Mouse (Mus musculus) limb, embryonic 14.5 days (tissue): ENCODE results near the gene Slc12a5. TPM values are rescaled to one million over a fixed set of nuclear protein-coding genes. Genes with fewer than 3 reads are reported as not detected.

Source experiments
- ATAC-seq: fragments of 200-750 bp; cut with Nextera tagmentation; 2 replicates; pipeline ENCODE4 v1.8.0; 2017; ENCODE audit warnings: low read depth, moderate number of reproducible peaks, moderate TSS enrichment; ENCODE audit not compliant: low FRiP score
- DNase-seq: peaks from one replicate; pipeline ENCODE4 v3.0.0-alpha.2; 2015; ENCODE audit warnings: low spot score
- H3K27ac ChIP-seq: fragments of 300-500 bp; sonication (generic); replicated peaks from 2 replicates; pipeline ENCODE4 v1.5.1; 2014; ENCODE audit warnings: low read depth, mild to moderate bottlenecking, low read length, moderate library complexity, mixed read lengths
- H3K27me3 ChIP-seq: fragments of 300-500 bp; sonication (generic); 2 replicates; pipeline ENCODE4 v1.6.1; 2014; ENCODE audit warnings: low read length, mixed read lengths; ENCODE audit not compliant: control insufficient read depth, insufficient read depth
- H3K36me3 ChIP-seq: fragments of 300-500 bp; sonication (generic); 2 replicates; pipeline ENCODE4 v1.6.1; 2014; ENCODE audit warnings: mild to moderate bottlenecking, low read length, moderate library complexity, mixed read lengths; ENCODE audit not compliant: control insufficient read depth, insufficient read depth
- H3K4me1 ChIP-seq: fragments of 300-500 bp; sonication (generic); 2 replicates; pipeline ENCODE4 v1.6.1; 2014; ENCODE audit warnings: antibody characterized with exemption, low read length, mixed read lengths; ENCODE audit not compliant: control insufficient read depth, insufficient read depth
- H3K4me2 ChIP-seq: fragments of 300-500 bp; sonication (generic); replicated peaks from 2 replicates; pipeline ENCODE4 v1.6.1; 2014; ENCODE audit warnings: low read depth, mild to moderate bottlenecking, low read length, moderate library complexity; ENCODE audit not compliant: severe bottlenecking
- H3K4me3 ChIP-seq: fragments of 300-500 bp; sonication (generic); replicated peaks from 2 replicates; pipeline ENCODE4 v1.5.1; 2014; ENCODE audit warnings: low read length
- H3K9ac ChIP-seq: fragments of 300-500 bp; sonication (generic); 2 replicates; pipeline ENCODE4 v1.6.1; 2014; ENCODE audit warnings: mild to moderate bottlenecking, low read depth, low read length, moderate library complexity; ENCODE audit not compliant: severe bottlenecking
- H3K9me3 ChIP-seq: fragments of 300-500 bp; sonication (generic); 2 replicates; pipeline ENCODE4 v1.6.1; 2016; ENCODE audit warnings: low read length; ENCODE audit not compliant: control insufficient read depth
- POLR2A ChIP-seq: fragments of 200-500 bp; IDR thresholded peaks from 2 replicates; pipeline ENCODE4 v1.8.0; 2012; ENCODE audit warnings: inconsistent platforms, mild to moderate bottlenecking, moderate library complexity, borderline replicate concordance; ENCODE audit not compliant: insufficient read depth, insufficient read length; ENCODE audit errors: extremely low read depth
- WGBS: fragments of 180-500 bp; shearing (Covaris S2); extraction: QIAGEN DNeasy Blood & Tissue Kit; methylation state at CpG from one replicate; pipeline ENCODE4 v1.1.7; 2014; 5-methylcytosine and 5-hydroxymethylcytosine counted together
- polyA plus RNA-seq, 2 experiments: library from polyadenylated mRNA; depleted of rRNA in 1 of 2; stranded (reverse) in 1 of 2; unstranded in 1 of 2; fragments of >200 nt; fragmentation: Nextera tagmentation in 1 of 2; extraction: Ambion mirVana in 1 of 2; gene quantifications; 2 replicates each; pipeline versions ENCODE4 v1.2.1 to v1.2.3; 2012 to 2014

The Slc12a5 gene
- polyA plus RNA-seq, 2 experiments: 0.72 to 6.9 TPM

- Histone ChIP-seq H3K9ac (no peak overlapping the region), H3K4me2 (no peak overlapping the region), H3K9me3 (no peaks in the 10 kb centered on the region), H3K36me3 (0 out of 2 replicates have a peak, but pooled peaks cover 2% of the 10 kb centered on the region), H3K4me1 (no peaks in the 10 kb centered on the region), H3K27me3 (no peaks in the 10 kb centered on the region), H3K4me3 (no peak overlapping the region), H3K27ac (no peak overlapping the region)
- no peak for TF ChIP-seq POLR2A
- 28% methylated on average over 11 of the region's 11 CpGs for WGBS
- peak; percentile 41; the same call in 1 of the 2 replicates for ATAC-seq
- peak; percentile 73 for DNase-seq
Observed at GRCm38 (mm10) chr2:164924100-164924857, 36.3 kb upstream of the Slc12a5 start.

GRCm38 (mm10) chr2:164930706-164931581 lies 29.7 kb upstream of the Slc12a5 start:
- H3K9me3 ChIP-seq: no peaks in the 10 kb centered on the region
- H3K4me3 ChIP-seq: no peak overlapping the region
- no peak for ATAC-seq
- H3K27ac ChIP-seq: no peak overlapping the region
- H3K27me3 ChIP-seq: no peaks in the 10 kb centered on the region
- 33% methylated on average over 11 of the region's 11 CpGs for WGBS
- H3K9ac ChIP-seq: no peak overlapping the region
- DNase-seq: no peak
- no peaks in the 10 kb centered on the region for H3K4me1 ChIP-seq
- no peak for TF ChIP-seq POLR2A
- H3K36me3 ChIP-seq: no peaks in the 10 kb centered on the region
- no peak overlapping the region for H3K4me2 ChIP-seq

GRCm38 (mm10) chr2:164933534-164933933 lies 27.1 kb upstream of the Slc12a5 start:
- Histone ChIP-seq H3K27me3 (peaks cover 9% of the 10 kb centered on the region; the same call in 1 of the 2 replicates), H3K4me2 (no peak overlapping the region), H3K9ac (no peak overlapping the region), H3K36me3 (no peaks in the 10 kb centered on the region), H3K9me3 (no peaks in the 10 kb centered on the region), H3K4me1 (peaks cover 5% of the 10 kb centered on the region), H3K27ac (no peak overlapping the region), H3K4me3 (no peak overlapping the region)
- TF ChIP-seq POLR2A: no peak
- WGBS: 48% methylated on average over 8 of the region's 10 CpGs
- no peak for DNase-seq
- ATAC-seq: no peak

DNA sequence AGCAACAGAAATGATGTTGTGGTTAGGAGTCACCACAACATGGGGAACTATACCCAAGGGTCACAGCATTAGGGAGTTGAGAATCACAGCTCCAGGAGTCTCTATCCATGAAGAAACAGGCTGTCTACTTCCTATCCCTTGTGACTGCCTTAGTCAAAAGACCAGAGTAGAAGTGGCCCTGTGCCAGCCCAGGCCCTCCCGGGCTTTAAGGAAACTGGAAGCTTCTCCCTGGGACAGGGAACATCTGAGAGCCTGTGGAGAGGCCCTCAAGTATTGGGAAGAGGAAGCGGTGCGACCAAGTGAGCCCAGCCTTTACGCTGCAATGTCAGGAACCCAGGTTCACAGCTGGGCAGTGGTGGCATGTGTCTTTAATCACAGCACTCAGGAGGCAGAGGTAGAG lies 24.6 kb upstream of the Slc12a5 start:
- Histone ChIP-seq H3K4me2 (no peak overlapping the region), H3K4me1 (peaks cover 19% of the 10 kb centered on the region), H3K27me3 (peaks cover 17% of the 10 kb centered on the region), H3K4me3 (no peak overlapping the region), H3K36me3 (no peaks in the 10 kb centered on the region), H3K9ac (no peak overlapping the region), H3K9me3 (no peaks in the 10 kb centered on the region), H3K27ac (no peak overlapping the region)
- WGBS: 51% methylated on average over 4 of the region's 4 CpGs
- no peak for TF ChIP-seq POLR2A
- ATAC-seq (no peak), DNase-seq (no peak)
